Mouse (Mus musculus): ENCODE results near the gene Disp2. TPM values are rescaled to one million over a fixed set of nuclear protein-coding genes. Genes with fewer than 3 reads are reported as not detected.

Disp2 gene
- polyA plus RNA-seq, 1 experiment from 2014 or later = 20.9 TPM

DNA sequence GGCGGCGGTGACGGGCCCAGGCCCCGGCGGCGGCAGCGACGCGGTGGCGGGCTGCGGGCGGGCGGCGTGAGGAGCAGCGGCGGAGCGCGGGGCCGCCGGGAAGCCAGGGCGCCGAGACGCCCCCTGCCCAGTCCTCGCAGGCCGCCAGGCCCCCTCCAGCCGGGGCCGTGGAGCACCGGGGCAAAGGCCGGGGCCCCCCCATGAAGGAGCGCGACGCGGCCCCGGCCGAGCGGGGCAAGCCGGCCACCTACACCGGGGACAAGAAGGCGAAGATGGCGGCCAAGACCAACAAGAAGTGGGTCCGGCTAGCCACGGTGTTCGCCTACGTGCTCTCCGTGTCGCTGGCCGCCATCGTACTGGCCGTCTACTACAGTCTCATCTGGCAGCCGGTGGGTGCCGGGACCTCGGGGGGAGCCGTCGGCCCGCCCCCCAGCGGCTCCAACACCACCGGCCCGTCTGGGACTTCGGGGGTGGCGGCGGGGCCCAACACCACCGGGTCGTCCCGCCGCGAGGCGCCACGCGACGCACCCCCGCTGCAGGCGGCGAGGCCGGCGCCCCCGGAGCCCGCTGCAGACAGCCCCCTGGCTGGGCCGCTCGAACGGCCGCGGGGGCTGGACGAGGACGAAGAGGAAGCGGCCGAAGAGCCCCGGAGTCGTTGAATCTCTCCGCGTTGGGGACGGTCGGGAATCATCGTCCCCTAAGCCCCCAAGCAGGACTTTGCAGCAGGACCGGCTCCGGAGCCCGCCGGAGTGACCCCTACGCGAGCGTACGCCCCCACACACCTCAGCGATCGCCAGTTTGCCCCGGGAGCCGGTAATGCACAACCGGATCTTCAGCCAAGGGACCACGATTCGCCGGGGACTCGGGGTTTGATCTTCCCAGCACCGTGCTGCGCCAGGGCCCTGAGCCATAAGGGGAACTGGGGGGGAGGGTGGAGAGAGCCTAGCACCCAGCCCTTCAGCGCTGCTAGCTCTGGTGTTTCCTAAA lies 33.3 kb upstream of the Disp2 start:
- under 1% methylated on average over 105 of the region's 113 CpGs for WGBS
- Histone ChIP-seq H3K27me3 (peaks cover 21% of the 10 kb centered on the region), H3K4me2 (replicated peaks) (peak overlapping the region; percentile 96), H3K36me3 (no peaks in the 10 kb centered on the region), H3K4me3 (peak overlapping the region; percentile 84), H3K4me1 (peaks cover 44% of the 10 kb centered on the region), H3K9me3 (replicated peaks) (no peaks in the 10 kb centered on the region), H3K27ac (peak overlapping the region; percentile 68; the same call in 1 of the 2 replicates), H3K9ac (peak overlapping the region; percentile 97)
- peak; percentile 46 for ATAC-seq (ENCODE audit: low FRiP score)

DNA sequence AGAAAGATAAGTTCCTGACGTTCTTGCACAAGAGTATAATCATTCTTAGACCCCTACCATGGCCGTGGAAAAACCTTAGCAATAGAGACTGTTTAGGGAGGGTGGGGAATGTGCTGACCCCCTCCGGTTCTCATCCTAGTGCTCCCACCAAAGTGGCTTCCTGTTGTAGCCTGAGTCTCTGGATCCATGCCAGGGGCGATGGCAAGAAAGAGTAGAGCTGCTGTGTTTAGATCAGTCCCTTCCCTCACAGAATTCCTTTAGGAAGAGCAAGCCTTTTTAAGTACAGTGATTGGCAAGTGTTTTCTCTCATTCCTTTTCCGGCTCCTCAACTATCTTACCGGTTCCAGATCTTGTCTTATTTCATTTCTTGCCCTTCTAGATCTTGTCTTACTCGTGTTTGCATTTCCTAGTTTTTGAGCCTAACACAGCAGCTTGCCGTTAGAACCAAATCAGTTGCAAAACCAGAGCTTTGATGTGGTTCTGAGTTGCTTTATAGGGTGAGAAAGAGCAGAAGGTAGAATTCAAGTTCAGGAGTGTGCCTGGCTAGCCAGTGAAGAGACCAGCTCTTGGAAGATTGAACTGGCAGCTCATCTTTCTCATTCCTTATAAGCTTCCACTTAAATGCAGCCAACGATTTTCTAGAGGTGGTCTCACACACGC lies 32.1 kb upstream of the Disp2 start:
- H3K4me1 ChIP-seq = peaks cover 49% of the 10 kb centered on the region
- 0 out of 2 replicates have a peak overlapping the region, but pooled peaks have one; percentile 97 for H3K9ac ChIP-seq
- no peaks in the 10 kb centered on the region for H3K36me3 ChIP-seq
- no peak for ATAC-seq (ENCODE audit: low FRiP score)
- no peaks in the 10 kb centered on the region for H3K9me3 ChIP-seq (replicated peaks)
- WGBS = 45% methylated on average over 10 of the region's 10 CpGs
- H3K4me2 ChIP-seq (replicated peaks) = peak overlapping the region; percentile 96
- peaks cover 18% of the 10 kb centered on the region for H3K27me3 ChIP-seq
- H3K27ac ChIP-seq = no peak overlapping the region
- peak overlapping the region; percentile 84 for H3K4me3 ChIP-seq

DNA sequence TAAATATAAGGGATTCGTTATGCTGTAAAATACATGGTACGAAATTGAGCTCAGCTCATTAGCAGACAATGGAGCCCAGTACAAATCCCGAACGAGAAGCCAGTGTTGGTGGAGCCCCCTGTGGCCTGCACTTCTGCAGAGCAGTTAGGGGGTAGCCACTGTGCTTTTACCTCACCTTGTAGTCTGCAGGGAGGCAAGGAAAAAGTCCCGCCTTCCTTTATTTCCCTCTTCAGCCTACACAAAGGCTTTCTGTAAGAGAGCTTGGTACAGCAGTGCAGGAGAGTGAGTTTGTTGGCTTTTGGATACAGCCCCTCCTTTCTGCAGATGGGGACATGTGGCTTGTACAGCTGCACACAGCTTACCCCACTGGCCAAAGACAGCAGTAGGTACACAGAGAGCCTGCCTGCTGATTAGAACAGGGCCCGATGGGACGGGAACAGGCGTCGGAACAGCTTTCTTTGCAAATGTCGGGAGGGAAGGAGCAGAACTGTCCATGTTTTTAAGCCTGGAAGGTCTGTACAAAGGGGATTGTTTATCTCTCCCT lies 30.1 kb upstream of the Disp2 start:
- H3K36me3 ChIP-seq = no peaks in the 10 kb centered on the region
- peak overlapping the region; percentile 44 for H3K27ac ChIP-seq
- H3K4me3 ChIP-seq = no peak overlapping the region
- ATAC-seq (ENCODE audit: low FRiP score) = no peak
- H3K4me1 ChIP-seq = peaks cover 51% of the 10 kb centered on the region
- H3K9ac ChIP-seq = peak overlapping the region; percentile 23; the same call in 1 of the 2 replicates
- no peaks in the 10 kb centered on the region for H3K9me3 ChIP-seq (replicated peaks)
- H3K4me2 ChIP-seq (replicated peaks) = peak overlapping the region; percentile 29
- 24% methylated on average over 10 of the region's 10 CpGs for WGBS
- peaks cover 6% of the 10 kb centered on the region for H3K27me3 ChIP-seq

DNA sequence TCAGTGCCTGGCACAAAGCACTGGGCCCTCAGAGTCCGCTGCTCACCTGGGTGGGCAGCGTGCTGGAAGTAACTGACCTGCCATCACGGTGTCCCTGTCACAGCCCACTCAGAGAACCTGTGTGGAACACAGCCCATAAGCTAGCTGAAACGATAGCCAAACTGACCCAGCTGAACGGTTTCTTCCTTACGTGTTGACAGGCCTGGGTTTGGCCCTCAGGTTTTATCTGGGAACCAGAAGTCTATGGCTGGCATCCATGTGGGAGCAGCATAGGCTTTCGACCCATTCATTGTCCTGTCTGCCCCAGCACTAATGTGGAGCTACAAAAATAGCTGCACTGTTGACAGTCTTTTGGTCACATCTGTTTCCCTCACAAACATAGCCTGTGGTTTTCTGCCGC lies 29.0 kb upstream of the Disp2 start:
- H3K4me2 ChIP-seq (replicated peaks) = no peak overlapping the region
- no peaks in the 10 kb centered on the region for H3K9me3 ChIP-seq (replicated peaks)
- WGBS = 82% methylated on average over 8 of the region's 8 CpGs
- H3K4me1 ChIP-seq = peaks cover 43% of the 10 kb centered on the region
- H3K27ac ChIP-seq = peak overlapping the region; percentile 44; the same call in 1 of the 2 replicates
- no peak overlapping the region for H3K9ac ChIP-seq
- ATAC-seq (ENCODE audit: low FRiP score) = no peak
- no peaks in the 10 kb centered on the region for H3K27me3 ChIP-seq
- H3K36me3 ChIP-seq = no peaks in the 10 kb centered on the region
- H3K4me3 ChIP-seq = no peak overlapping the region

DNA sequence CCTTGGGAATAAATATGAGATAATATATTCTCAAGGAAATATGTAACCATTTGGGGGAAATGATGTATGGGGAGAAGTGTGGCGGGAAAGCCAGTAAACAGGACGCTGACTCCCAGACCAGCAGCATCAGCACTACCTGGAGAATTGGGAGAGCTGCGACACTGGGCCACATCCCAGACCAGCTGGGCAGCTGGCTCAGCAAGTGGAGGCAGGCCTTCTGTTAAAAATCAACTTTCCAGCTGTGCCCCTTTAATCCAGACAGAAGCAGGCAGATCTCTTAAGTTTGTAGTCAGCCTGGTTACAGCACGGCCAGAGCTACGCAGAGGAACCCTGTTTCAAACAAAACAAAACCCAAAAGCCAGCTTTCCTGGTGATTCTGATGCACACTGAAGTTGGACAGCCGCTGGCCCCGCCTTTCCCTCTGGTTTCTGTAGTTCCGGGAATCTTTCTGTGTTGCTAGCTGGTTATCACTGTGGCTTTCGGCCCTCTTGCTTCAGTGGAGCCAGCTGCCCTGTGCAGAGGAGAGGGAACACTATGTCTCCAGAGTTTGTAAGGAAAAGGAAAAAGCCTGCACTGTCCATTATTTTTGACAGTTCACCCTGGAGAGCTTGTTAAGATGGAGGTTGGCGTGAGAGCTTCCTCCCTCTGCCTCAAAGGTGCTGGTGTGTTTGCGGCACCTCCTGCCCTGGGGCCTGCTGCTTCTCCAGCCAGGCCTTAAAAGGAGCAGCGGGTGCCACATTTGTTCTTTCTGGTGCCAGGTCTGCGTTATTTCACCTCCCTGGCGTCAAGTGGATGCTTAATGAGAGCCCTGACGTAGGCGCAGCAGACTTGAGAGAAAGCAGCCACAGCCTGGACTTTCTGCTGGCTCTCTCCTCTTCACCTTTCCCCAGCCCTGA lies 27.4 kb upstream of the Disp2 start:
- Histone ChIP-seq H3K4me1 (peaks cover 38% of the 10 kb centered on the region), H3K9me3 (replicated peaks) (no peaks in the 10 kb centered on the region), H3K4me3 (no peak overlapping the region), H3K27me3 (no peaks in the 10 kb centered on the region), H3K36me3 (no peaks in the 10 kb centered on the region), H3K9ac (no peak overlapping the region), H3K4me2 (replicated peaks) (no peak overlapping the region), H3K27ac (0 out of 2 replicates have a peak overlapping the region, but pooled peaks have one; percentile 7)
- no peak for ATAC-seq (ENCODE audit: low FRiP score)
- WGBS = 70% methylated on average over 16 of the region's 16 CpGs

DNA sequence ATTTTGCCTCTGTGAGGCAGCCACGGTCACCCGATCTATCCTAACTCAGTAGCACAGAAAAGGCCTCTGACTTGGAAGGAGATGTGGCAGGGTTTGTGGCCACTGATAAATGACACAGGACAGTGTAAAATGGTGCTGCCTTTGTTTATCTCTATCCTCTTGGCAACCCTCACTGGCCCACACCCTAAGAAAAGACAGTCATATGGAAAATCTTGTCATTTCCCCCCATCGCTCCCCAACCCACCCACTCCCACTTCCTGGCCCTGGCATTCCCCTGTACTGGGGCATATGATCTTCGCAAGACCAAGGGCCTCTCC lies 26.8 kb upstream of the Disp2 start:
- no peak overlapping the region for H3K4me2 ChIP-seq (replicated peaks)
- H3K9ac ChIP-seq = no peak overlapping the region

DNA sequence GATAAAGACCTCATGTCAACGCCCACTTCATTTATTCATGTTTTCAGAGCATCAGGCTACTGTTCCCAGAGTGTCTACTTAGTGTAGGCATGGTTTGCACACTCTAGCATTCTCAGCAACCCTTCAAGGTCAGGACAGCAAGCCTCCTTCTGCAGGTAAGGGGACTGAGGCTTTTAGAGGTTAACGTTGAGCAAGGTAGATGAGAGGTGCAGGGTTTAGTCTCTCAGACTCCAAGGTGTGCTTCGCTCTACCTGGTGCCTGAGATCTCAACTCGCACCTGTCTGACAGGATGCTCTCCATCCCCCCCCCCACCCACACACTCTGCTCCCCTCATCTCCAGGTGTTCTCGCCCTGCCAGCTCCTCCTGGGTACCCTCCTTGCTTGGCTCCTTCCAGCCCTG lies 25.4 kb upstream of the Disp2 start:
- H3K4me2 ChIP-seq (replicated peaks) = no peak overlapping the region
- H3K36me3 ChIP-seq = no peaks in the 10 kb centered on the region
- H3K27me3 ChIP-seq = 0 out of 2 replicates have a peak, but pooled peaks cover 5% of the 10 kb centered on the region
- ATAC-seq (ENCODE audit: low FRiP score) = no peak
- no peaks in the 10 kb centered on the region for H3K9me3 ChIP-seq (replicated peaks)
- peaks cover 22% of the 10 kb centered on the region for H3K4me1 ChIP-seq
- no peak overlapping the region for H3K4me3 ChIP-seq
- no peak overlapping the region for H3K9ac ChIP-seq
- H3K27ac ChIP-seq = no peak overlapping the region
- WGBS = 88% methylated on average over 5 of the region's 5 CpGs

More for the DNA sequence above, 26.8 kb upstream of the Disp2 start:
- WGBS = 71% methylated on average over 4 of the region's 4 CpGs
- Histone ChIP-seq H3K9me3 (replicated peaks) (no peaks in the 10 kb centered on the region), H3K4me3 (no peak overlapping the region), H3K36me3 (no peaks in the 10 kb centered on the region), H3K4me1 (peaks cover 32% of the 10 kb centered on the region), H3K27me3 (no peaks in the 10 kb centered on the region), H3K27ac (no peak overlapping the region)
- ATAC-seq (ENCODE audit: low FRiP score) = no peak

DNA sequence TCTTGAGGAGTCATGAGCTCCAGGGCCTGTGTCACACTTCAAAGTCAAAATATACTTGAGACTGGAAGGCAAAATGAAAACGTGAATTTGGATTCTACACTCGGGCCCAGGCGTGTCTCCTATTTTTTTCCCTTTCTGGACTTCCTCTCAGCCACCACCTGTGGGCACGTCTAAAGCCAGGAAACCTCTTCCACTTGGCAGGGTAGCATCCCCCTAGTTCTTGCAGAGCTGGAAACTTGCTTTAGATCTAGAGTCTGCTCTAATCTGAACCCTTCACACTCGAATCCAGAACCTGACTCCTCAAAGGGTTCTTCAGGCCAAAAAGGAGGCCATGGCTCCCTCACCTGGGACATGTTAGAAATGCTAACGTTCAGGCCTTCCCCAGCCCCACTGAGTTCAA lies 24.1 kb upstream of the Disp2 start:
- WGBS = 85% methylated on average over 6 of the region's 6 CpGs
- no peak overlapping the region for H3K4me2 ChIP-seq (replicated peaks)
- no peaks in the 10 kb centered on the region for H3K9me3 ChIP-seq (replicated peaks)
- H3K4me3 ChIP-seq = no peak overlapping the region
- ATAC-seq (ENCODE audit: low FRiP score) = no peak
- no peak overlapping the region for H3K27ac ChIP-seq
- H3K36me3 ChIP-seq = no peaks in the 10 kb centered on the region
- H3K4me1 ChIP-seq = peaks cover 13% of the 10 kb centered on the region
- no peak overlapping the region for H3K9ac ChIP-seq
- 0 out of 2 replicates have a peak, but pooled peaks cover 5% of the 10 kb centered on the region for H3K27me3 ChIP-seq

DNA sequence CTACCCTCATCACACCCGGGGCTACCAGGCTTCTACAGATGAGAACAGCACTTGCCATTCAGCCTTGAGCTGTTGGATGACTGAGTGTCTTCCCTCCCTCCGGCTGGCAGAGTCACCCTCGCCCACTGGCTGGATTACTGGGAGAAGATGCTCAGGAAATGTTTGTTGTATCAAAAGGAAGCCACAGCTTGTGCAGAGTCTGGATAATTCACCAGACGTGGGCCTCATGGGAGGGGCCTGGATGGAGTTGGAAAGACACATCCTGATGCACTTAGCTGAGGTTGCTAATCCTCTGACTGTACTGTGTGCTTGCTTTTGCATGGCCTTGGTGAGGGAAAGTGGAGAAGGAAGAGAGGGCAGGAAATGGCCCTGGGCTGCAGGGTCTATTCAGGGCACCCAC lies 23.4 kb upstream of the Disp2 start:
- Histone ChIP-seq H3K9me3 (replicated peaks) (no peaks in the 10 kb centered on the region), H3K27me3 (0 out of 2 replicates have a peak, but pooled peaks cover 5% of the 10 kb centered on the region), H3K36me3 (no peaks in the 10 kb centered on the region), H3K9ac (no peak overlapping the region), H3K4me2 (replicated peaks) (no peak overlapping the region), H3K27ac (no peak overlapping the region), H3K4me1 (peaks cover 16% of the 10 kb centered on the region), H3K4me3 (no peak overlapping the region)
- WGBS = 84% methylated on average over 4 of the region's 4 CpGs
- no peak for ATAC-seq (ENCODE audit: low FRiP score)

DNA sequence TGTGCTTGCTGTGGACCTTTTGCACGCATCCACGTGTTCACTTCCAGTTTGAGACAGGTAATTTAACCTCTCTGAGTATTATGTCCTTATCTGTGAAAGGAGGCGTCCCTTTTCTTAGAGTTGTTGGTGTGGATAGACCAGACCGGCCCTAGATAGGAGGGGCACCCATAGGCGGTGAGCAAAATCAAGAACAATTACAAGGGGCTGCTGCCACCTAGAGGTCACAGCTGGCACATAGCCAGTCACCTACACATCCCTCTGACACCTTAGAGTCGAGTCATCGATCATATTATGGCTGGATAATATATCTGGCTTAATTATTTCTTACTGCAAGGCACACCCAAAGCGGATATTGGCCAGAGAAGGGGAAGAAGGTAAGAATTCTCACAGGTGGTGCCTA lies 19.7 kb upstream of the Disp2 start:
- peaks cover 40% of the 10 kb centered on the region for H3K4me1 ChIP-seq
- no peak overlapping the region for H3K4me3 ChIP-seq
- H3K9ac ChIP-seq = no peak overlapping the region
- H3K27ac ChIP-seq = no peak overlapping the region
- no peak for ATAC-seq (ENCODE audit: low FRiP score)
- H3K9me3 ChIP-seq (replicated peaks) = no peaks in the 10 kb centered on the region
- 0 out of 2 replicates have a peak, but pooled peaks cover 8% of the 10 kb centered on the region for H3K27me3 ChIP-seq
- H3K4me2 ChIP-seq (replicated peaks) = no peak overlapping the region
- WGBS = 10% methylated on average over 8 of the region's 8 CpGs
- no peaks in the 10 kb centered on the region for H3K36me3 ChIP-seq

DNA sequence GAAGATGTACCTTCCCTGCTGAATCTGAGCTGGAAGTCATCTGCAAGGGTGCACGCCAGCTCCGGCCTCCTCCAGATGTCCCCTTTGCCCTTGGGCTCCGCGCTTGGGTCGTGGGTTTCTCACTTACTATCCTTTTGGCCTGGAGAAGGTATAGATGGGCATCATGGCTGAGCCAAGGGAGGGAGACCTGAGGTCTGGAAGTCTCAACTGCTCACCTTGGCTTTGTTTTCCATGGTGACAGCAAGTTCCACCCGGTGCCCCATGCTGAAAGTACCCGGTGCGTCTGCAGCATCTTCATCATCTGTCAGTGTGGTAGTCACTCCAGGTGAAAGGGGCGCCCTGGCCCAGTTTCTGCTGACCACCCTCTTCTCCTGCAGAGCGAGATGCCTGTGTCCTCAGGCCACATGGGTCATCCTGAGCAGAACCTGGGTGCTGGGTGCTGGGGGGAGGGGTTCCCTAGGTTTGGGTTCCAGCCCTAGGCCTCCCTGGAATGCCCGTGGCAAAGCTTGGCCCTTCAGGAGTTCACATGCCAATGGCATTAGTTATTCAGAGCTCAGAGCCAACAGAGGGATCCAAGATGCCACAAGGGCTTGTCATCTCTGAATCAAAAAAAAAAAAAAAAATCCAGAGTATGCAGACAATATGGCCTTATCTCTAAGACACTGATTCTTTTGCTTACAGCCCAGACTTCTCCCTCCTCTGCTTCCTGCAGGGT lies 19.1 kb upstream of the Disp2 start:
- Histone ChIP-seq H3K9ac (no peak overlapping the region), H3K4me1 (peaks cover 40% of the 10 kb centered on the region), H3K27me3 (0 out of 2 replicates have a peak, but pooled peaks cover 8% of the 10 kb centered on the region), H3K27ac (no peak overlapping the region), H3K4me3 (no peak overlapping the region), H3K9me3 (replicated peaks) (no peaks in the 10 kb centered on the region), H3K4me2 (replicated peaks) (no peak overlapping the region), H3K36me3 (no peaks in the 10 kb centered on the region)
- WGBS = 82% methylated on average over 11 of the region's 11 CpGs
- no peak for ATAC-seq (ENCODE audit: low FRiP score)
